Mouse (Mus musculus): Measurements from ENCODE around the gene Wnk2. TPM values are rescaled to one million over a fixed set of nuclear protein-coding genes. Genes with fewer than 3 reads are reported as not detected.

Wnk2 gene
- polyA plus RNA-seq, 1 experiment from 2014 or later: 1.4 TPM

GRCm38 (mm10) chr13:49084781-49085180 lies 63.0 kb downstream of the Wnk2 start:
- WGBS: 88% methylated on average over 4 of the region's 4 CpGs
- H3K36me3 ChIP-seq: no peaks in the 10 kb centered on the region
- H3K4me1 ChIP-seq: no peaks in the 10 kb centered on the region
- no peak overlapping the region for H3K27ac ChIP-seq
- no peak overlapping the region for H3K4me2 ChIP-seq
- H3K4me3 ChIP-seq (replicated peaks): no peak overlapping the region
- ATAC-seq (replicated peaks; ENCODE audit: low FRiP score): no peak
- no peaks in the 10 kb centered on the region for H3K27me3 ChIP-seq
- H3K9me3 ChIP-seq (replicated peaks): no peaks in the 10 kb centered on the region
- H3K9ac ChIP-seq: no peak overlapping the region

GRCm38 (mm10) chr13:49083941-49084340 lies 63.9 kb downstream of the Wnk2 start:
- Histone ChIP-seq H3K27ac (no peak overlapping the region), H3K9me3 (replicated peaks) (no peaks in the 10 kb centered on the region), H3K4me3 (replicated peaks) (no peak overlapping the region), H3K27me3 (no peaks in the 10 kb centered on the region), H3K9ac (no peak overlapping the region), H3K4me2 (no peak overlapping the region), H3K36me3 (no peaks in the 10 kb centered on the region), H3K4me1 (no peaks in the 10 kb centered on the region)
- ATAC-seq (replicated peaks; ENCODE audit: low FRiP score): no peak
- 79% methylated on average over 9 of the region's 9 CpGs for WGBS

GRCm38 (mm10) chr13:49082151-49082879 lies 65.5 kb downstream of the Wnk2 start:
- Histone ChIP-seq H3K9ac (no peak overlapping the region), H3K4me3 (replicated peaks) (no peak overlapping the region), H3K4me1 (no peaks in the 10 kb centered on the region), H3K36me3 (no peaks in the 10 kb centered on the region), H3K9me3 (replicated peaks) (no peaks in the 10 kb centered on the region), H3K4me2 (no peak overlapping the region), H3K27ac (no peak overlapping the region), H3K27me3 (no peaks in the 10 kb centered on the region)
- WGBS: 70% methylated on average over 14 of the region's 14 CpGs
- ATAC-seq (replicated peaks; ENCODE audit: low FRiP score): peak; percentile 52; the same call in 1 of the 2 replicates

- Histone ChIP-seq H3K4me1 (no peaks in the 10 kb centered on the region), H3K9ac (no peak overlapping the region), H3K27me3 (no peaks in the 10 kb centered on the region), H3K27ac (no peak overlapping the region), H3K4me3 (replicated peaks) (no peak overlapping the region), H3K9me3 (replicated peaks) (no peaks in the 10 kb centered on the region), H3K4me2 (no peak overlapping the region), H3K36me3 (no peaks in the 10 kb centered on the region)
- ATAC-seq (replicated peaks; ENCODE audit: low FRiP score): peak; percentile 46; the same call in 1 of the 2 replicates
- 89% methylated on average over 11 of the region's 11 CpGs for WGBS
Observed at GRCm38 (mm10) chr13:49076196-49076595, 71.6 kb downstream of the Wnk2 start.

- Histone ChIP-seq H3K9ac (no peak overlapping the region), H3K4me2 (no peak overlapping the region), H3K27me3 (no peaks in the 10 kb centered on the region), H3K36me3 (no peaks in the 10 kb centered on the region), H3K4me1 (no peaks in the 10 kb centered on the region), H3K9me3 (replicated peaks) (no peaks in the 10 kb centered on the region), H3K27ac (no peak overlapping the region), H3K4me3 (replicated peaks) (no peak overlapping the region)
- WGBS: 88% methylated on average over 3 of the region's 3 CpGs
- no peak for ATAC-seq (replicated peaks; ENCODE audit: low FRiP score)
Observed at GRCm38 (mm10) chr13:49075377-49075776, 72.4 kb downstream of the Wnk2 start.

- no peaks in the 10 kb centered on the region for H3K9me3 ChIP-seq (replicated peaks)
- H3K9ac ChIP-seq: no peak overlapping the region
- H3K4me2 ChIP-seq: no peak overlapping the region
- ATAC-seq (replicated peaks; ENCODE audit: low FRiP score): no peak
- no peaks in the 10 kb centered on the region for H3K36me3 ChIP-seq
- no peaks in the 10 kb centered on the region for H3K27me3 ChIP-seq
- WGBS: 62% methylated on average over 6 of the region's 6 CpGs
- no peak overlapping the region for H3K27ac ChIP-seq
- H3K4me3 ChIP-seq (replicated peaks): no peak overlapping the region
- 0 out of 2 replicates have a peak, but pooled peaks cover 4% of the 10 kb centered on the region for H3K4me1 ChIP-seq
Observed at GRCm38 (mm10) chr13:49073295-49073694, 74.5 kb downstream of the Wnk2 start.

- WGBS: 85% methylated on average over 5 of the region's 5 CpGs
- Histone ChIP-seq H3K27ac (no peak overlapping the region), H3K4me1 (0 out of 2 replicates have a peak, but pooled peaks cover 4% of the 10 kb centered on the region), H3K27me3 (no peaks in the 10 kb centered on the region), H3K36me3 (no peaks in the 10 kb centered on the region), H3K4me2 (no peak overlapping the region), H3K9me3 (replicated peaks) (no peaks in the 10 kb centered on the region), H3K4me3 (replicated peaks) (no peak overlapping the region), H3K9ac (no peak overlapping the region)
- ATAC-seq (replicated peaks; ENCODE audit: low FRiP score): no peak
Observed at GRCm38 (mm10) chr13:49071861-49072260, 76.0 kb downstream of the Wnk2 start.

GRCm38 (mm10) chr13:49069979-49070378 lies 77.8 kb downstream of the Wnk2 start:
- Histone ChIP-seq H3K27me3 (no peaks in the 10 kb centered on the region), H3K9me3 (replicated peaks) (no peaks in the 10 kb centered on the region), H3K27ac (no peak overlapping the region), H3K4me2 (no peak overlapping the region), H3K4me3 (replicated peaks) (no peak overlapping the region), H3K4me1 (0 out of 2 replicates have a peak, but pooled peaks cover 4% of the 10 kb centered on the region), H3K9ac (no peak overlapping the region), H3K36me3 (no peaks in the 10 kb centered on the region)
- 44% methylated on average over 6 of the region's 6 CpGs for WGBS
- ATAC-seq (replicated peaks; ENCODE audit: low FRiP score): no peak

- 85% methylated on average over 4 of the region's 4 CpGs for WGBS
- Histone ChIP-seq H3K27me3 (no peaks in the 10 kb centered on the region), H3K27ac (no peak overlapping the region), H3K9ac (no peak overlapping the region), H3K4me3 (replicated peaks) (no peak overlapping the region), H3K36me3 (no peaks in the 10 kb centered on the region), H3K9me3 (replicated peaks) (no peaks in the 10 kb centered on the region), H3K4me1 (0 out of 2 replicates have a peak, but pooled peaks cover 4% of the 10 kb centered on the region), H3K4me2 (no peak overlapping the region)
- no peak for ATAC-seq (replicated peaks; ENCODE audit: low FRiP score)
Observed at GRCm38 (mm10) chr13:49069393-49069792, 78.4 kb downstream of the Wnk2 start.

- ATAC-seq (replicated peaks; ENCODE audit: low FRiP score): no peak
- H3K9me3 ChIP-seq (replicated peaks): no peaks in the 10 kb centered on the region
- no peak overlapping the region for H3K4me2 ChIP-seq
- no peaks in the 10 kb centered on the region for H3K27me3 ChIP-seq
- no peaks in the 10 kb centered on the region for H3K36me3 ChIP-seq
- H3K27ac ChIP-seq: no peak overlapping the region
- no peak overlapping the region for H3K4me3 ChIP-seq (replicated peaks)
- no peaks in the 10 kb centered on the region for H3K4me1 ChIP-seq
- 60% methylated on average over 5 of the region's 5 CpGs for WGBS
- H3K9ac ChIP-seq: no peak overlapping the region
Observed at GRCm38 (mm10) chr13:49064257-49064656, 83.6 kb downstream of the Wnk2 start.

- H3K27me3 ChIP-seq: no peaks in the 10 kb centered on the region
- H3K9me3 ChIP-seq (replicated peaks): no peaks in the 10 kb centered on the region
- H3K4me3 ChIP-seq (replicated peaks): no peak overlapping the region
- no peak overlapping the region for H3K27ac ChIP-seq
- no peak overlapping the region for H3K9ac ChIP-seq
- no peak for ATAC-seq (replicated peaks; ENCODE audit: low FRiP score)
- no peaks in the 10 kb centered on the region for H3K4me1 ChIP-seq
- 89% methylated on average over 7 of the region's 7 CpGs for WGBS
- H3K36me3 ChIP-seq: no peaks in the 10 kb centered on the region
- H3K4me2 ChIP-seq: no peak overlapping the region
Observed at GRCm38 (mm10) chr13:49060456-49060855, 87.4 kb downstream of the Wnk2 start.

- Histone ChIP-seq H3K9me3 (replicated peaks) (no peaks in the 10 kb centered on the region), H3K4me1 (no peaks in the 10 kb centered on the region), H3K9ac (no peak overlapping the region), H3K4me2 (no peak overlapping the region), H3K36me3 (no peaks in the 10 kb centered on the region), H3K27me3 (no peaks in the 10 kb centered on the region), H3K27ac (no peak overlapping the region), H3K4me3 (replicated peaks) (no peak overlapping the region)
- WGBS: 93% methylated on average over 4 of the region's 4 CpGs
- ATAC-seq (replicated peaks; ENCODE audit: low FRiP score): no peak
Observed at GRCm38 (mm10) chr13:49058528-49058927, 89.3 kb downstream of the Wnk2 start.

- 89% methylated on average over 4 of the region's 4 CpGs for WGBS
- no peak overlapping the region for H3K4me3 ChIP-seq (replicated peaks)
- no peaks in the 10 kb centered on the region for H3K9me3 ChIP-seq (replicated peaks)
- no peaks in the 10 kb centered on the region for H3K36me3 ChIP-seq
- H3K27me3 ChIP-seq: no peaks in the 10 kb centered on the region
- ATAC-seq (replicated peaks; ENCODE audit: low FRiP score): no peak
- H3K4me1 ChIP-seq: no peaks in the 10 kb centered on the region
- no peak overlapping the region for H3K9ac ChIP-seq
- H3K4me2 ChIP-seq: no peak overlapping the region
- H3K27ac ChIP-seq: no peak overlapping the region
Observed at GRCm38 (mm10) chr13:49056304-49056703, 91.5 kb downstream of the Wnk2 start.
